Mouse (Mus musculus) forebrain, embryonic 10.5 days (tissue): ENCODE measurements around the gene Stil. TPM values are rescaled to one million over a fixed set of nuclear protein-coding genes. Genes with fewer than 3 reads are reported as not detected.

Experiments used
- DNase-seq: peaks from one replicate; pipeline ENCODE4 v3.0.0-alpha.2; 2017; ENCODE audit warnings: low spot score; ENCODE audit errors: extremely low spot score
- H3K27ac ChIP-seq: fragments of 300-500 bp; sonication (generic); 2 replicates; pipeline ENCODE4 v1.5.1; 2016; ENCODE audit warnings: mild to moderate bottlenecking
- H3K27me3 ChIP-seq: fragments of 300-500 bp; sonication (generic); 2 replicates; pipeline ENCODE4 v1.6.1; 2016; ENCODE audit warnings: mild to moderate bottlenecking; ENCODE audit not compliant: poor library complexity, severe bottlenecking
- H3K36me3 ChIP-seq: fragments of 300-500 bp; sonication (generic); replicated peaks from 2 replicates; pipeline ENCODE4 v1.6.1; 2016; ENCODE audit warnings: mild to moderate bottlenecking, moderate library complexity
- H3K4me1 ChIP-seq: fragments of 300-500 bp; sonication (generic); 2 replicates; pipeline ENCODE4 v1.6.1; 2016
- H3K4me3 ChIP-seq: fragments of 300-500 bp; sonication (generic); 2 replicates; pipeline ENCODE4 v1.5.1; 2016; ENCODE audit warnings: mild to moderate bottlenecking, moderate library complexity
- H3K9me3 ChIP-seq: fragments of 300-500 bp; sonication (generic); 2 replicates; pipeline ENCODE4 v1.6.1; 2016; ENCODE audit warnings: mild to moderate bottlenecking, moderate library complexity
- WGBS: fragments of 180-500 bp; shearing (Covaris S2); methylation state at CpG from one replicate; pipeline ENCODE4 v1.1.7; 2016; 5-methylcytosine and 5-hydroxymethylcytosine counted together
- polyA plus RNA-seq: library from polyadenylated mRNA; unstranded; fragments of >200 nt; fragmentation: Nextera tagmentation; extraction: Ambion mirVana; gene quantifications from 2 replicates; pipeline ENCODE4 v1.2.1, GENCODE M21; 2016

Gene Stil
- polyA plus RNA-seq, 1 experiment from 2014 or later = 24.3 TPM

DNA sequence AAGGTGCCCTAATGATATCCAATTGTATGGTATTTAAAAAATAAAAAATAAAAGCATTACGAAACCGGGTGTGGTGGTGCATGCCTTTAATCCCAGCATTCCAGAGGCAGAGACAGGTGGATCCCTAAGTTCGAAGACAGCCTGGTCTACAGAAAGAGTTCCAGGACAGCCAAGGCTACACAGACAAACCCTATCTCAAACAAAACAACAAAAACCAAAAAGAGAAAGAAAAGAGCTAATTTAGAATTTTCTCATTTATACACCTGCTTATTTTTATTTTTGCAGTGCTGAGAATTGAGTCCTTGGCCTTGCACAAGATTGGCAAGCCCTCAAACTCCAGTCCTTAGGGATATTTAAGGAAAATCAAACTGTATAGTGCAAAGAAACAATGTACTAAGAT is 55.7 kb downstream of the Stil start:
- H3K4me1 ChIP-seq = peaks cover 35% of the 10 kb centered on the region
- H3K27me3 ChIP-seq = peaks cover 100% of the 10 kb centered on the region
- DNase-seq = no peak
- no peaks in the 10 kb centered on the region for H3K9me3 ChIP-seq
- H3K4me3 ChIP-seq = no peak overlapping the region
- no peaks in the 10 kb centered on the region for H3K36me3 ChIP-seq
- H3K27ac ChIP-seq = peak overlapping the region; percentile 82; the same call in 1 of the 2 replicates
- WGBS = 19% methylated on average over 3 of the region's 3 CpGs

DNA sequence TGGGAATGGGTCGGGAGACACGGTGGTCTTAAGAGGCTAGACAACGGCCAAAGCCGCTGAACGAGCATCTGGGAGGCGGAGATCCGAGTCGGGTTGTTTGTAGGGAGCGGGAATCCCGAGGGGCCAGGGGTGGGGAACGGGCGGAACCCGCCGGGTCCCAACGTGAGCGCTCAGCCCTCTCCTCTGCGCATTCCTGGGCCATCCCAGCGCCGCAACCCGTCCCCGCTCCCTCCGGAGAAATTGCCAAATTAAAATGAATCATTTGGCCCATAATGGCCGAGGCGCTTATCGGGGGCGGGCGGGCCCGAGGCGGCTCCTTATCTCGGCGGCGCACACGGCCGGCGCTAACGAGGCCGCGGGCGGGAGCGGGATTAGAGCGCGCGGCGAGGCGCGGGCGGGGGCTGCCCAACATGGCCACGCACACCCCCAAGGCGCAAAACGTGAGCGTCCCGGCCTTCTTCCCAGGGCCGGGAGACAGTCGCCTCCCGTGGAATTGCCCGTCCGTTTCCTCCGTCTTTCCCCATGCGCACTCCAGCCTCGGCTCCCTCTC is 56.5 kb downstream of the Stil start, which contains the start of gene Tal1:
TSS of gene Tal1 (plus strand) at position 56 of the 550 bp plus-strand sequence.
- peaks cover 100% of the 10 kb centered on the region for H3K27me3 ChIP-seq
- no peaks in the 10 kb centered on the region for H3K9me3 ChIP-seq
- DNase-seq = peak; percentile 71
- H3K4me1 ChIP-seq = peaks cover 35% of the 10 kb centered on the region
- under 1% methylated on average over 59 of the region's 60 CpGs for WGBS
- H3K27ac ChIP-seq = peak within 1 kb of the TSS; percentile 82
- H3K36me3 ChIP-seq = no peaks in the 10 kb centered on the region
- H3K4me3 ChIP-seq = peak within 1 kb of the TSS; percentile 44

DNA sequence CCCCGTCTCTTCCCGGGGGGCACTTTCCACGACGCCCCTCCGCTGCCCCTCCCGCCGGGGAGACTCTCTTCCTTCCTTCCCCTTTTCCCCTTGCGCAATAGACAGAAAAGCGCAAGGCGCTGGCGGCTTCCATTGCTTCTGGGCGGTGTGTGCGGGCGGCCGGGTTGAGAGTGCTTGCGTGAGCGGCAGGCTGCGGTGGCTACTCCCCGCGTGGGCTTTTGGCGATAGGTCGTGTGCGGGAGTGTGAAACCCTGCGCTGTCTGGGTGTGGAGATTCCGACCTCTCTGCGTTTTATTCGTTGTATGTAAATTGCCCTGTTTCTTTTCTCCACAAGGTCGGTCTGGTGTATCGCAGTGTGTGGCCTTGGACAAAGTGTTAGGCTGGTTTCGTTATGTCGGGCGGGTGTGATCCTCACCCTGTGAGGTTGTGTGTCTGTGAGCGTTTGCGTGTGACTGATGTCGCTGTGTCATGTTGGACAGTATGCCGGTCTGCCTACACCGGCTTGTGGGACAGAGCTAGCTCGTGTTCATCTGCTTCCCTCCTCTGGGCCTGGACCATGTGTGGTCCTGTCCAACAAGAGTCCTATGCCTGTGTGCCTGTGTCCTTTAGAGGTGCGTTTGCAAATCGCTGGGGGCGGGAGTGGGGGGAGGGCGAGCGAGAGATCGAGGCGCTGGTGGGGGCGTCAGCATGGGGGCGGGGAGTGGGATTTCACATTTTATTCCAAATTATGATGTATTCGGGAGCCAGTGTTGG is 57.1 kb downstream of the Stil start:
- DNase-seq = peak; percentile 69
- Histone ChIP-seq H3K36me3 (no peaks in the 10 kb centered on the region), H3K4me1 (peaks cover 34% of the 10 kb centered on the region), H3K27ac (peak overlapping the region; percentile 82), H3K9me3 (no peaks in the 10 kb centered on the region), H3K4me3 (peak overlapping the region; percentile 44), H3K27me3 (peaks cover 100% of the 10 kb centered on the region)
- WGBS = under 1% methylated on average over 48 of the region's 48 CpGs

DNA sequence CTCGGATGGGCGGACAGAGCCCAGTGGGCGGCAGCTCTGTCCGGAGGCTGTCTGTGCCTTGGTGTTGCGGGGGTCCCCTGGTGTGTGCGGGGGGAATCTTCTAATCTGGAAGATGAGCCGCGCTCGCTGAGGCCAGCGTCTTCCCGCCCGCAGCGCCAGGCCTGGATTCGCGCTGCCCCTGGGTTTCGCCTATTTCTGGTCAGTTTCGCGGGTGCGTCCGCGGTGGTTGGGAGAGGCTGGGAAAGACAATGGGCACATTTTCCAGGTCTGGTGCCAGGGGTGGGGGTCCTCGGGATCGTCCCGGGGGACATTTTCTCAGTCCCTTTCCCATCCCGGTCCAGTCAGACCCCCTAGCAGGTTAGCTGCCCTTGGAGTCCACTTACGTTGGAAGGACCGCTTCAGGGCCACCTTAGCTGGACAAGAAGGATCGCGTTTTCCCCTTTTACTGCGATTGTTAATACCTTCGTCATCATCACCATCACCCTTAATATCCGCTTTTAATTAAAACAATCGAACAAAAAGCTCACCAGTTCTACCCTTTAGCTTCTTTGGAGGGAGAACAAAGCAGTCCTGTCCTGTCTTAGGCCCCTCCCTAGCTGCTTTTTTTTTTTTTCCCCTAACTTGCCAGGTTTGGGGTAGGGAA is 57.8 kb downstream of the Stil start:
- Histone ChIP-seq H3K27ac (peak overlapping the region; percentile 82), H3K9me3 (no peaks in the 10 kb centered on the region), H3K4me1 (peaks cover 33% of the 10 kb centered on the region), H3K36me3 (no peaks in the 10 kb centered on the region), H3K27me3 (peaks cover 100% of the 10 kb centered on the region), H3K4me3 (peak overlapping the region; percentile 44)
- under 1% methylated on average over 33 of the region's 33 CpGs for WGBS
- DNase-seq = peak; percentile 59

DNA sequence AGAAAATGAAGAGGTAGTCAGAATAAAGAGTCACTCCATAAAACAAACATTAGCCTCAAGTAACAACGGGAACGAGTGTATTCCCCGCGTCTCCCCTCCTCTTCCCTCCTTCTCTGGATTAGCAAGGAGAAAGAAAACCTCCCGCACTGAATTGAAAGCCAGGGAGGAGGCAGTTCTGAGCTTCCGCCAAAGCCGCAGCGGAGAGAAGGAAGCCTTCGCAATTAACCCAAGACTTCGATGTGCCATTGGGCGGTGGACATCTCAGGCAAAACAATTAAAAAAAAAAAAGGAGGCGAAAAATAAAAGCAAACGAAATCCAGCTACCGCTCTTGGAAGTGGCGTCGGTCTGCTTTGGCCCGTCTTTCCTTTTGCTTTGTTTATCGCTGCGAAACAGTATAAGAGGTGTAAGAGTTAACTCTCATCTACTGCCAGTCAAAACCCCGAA is 58.4 kb downstream of the Stil start:
- H3K27ac ChIP-seq = peak overlapping the region; percentile 82
- H3K27me3 ChIP-seq = peaks cover 100% of the 10 kb centered on the region
- peak; percentile 35 for DNase-seq
- peaks cover 36% of the 10 kb centered on the region for H3K4me1 ChIP-seq
- under 1% methylated on average over 20 of the region's 20 CpGs for WGBS
- H3K4me3 ChIP-seq = peak overlapping the region; percentile 44
- H3K36me3 ChIP-seq = no peaks in the 10 kb centered on the region
- H3K9me3 ChIP-seq = no peaks in the 10 kb centered on the region

DNA sequence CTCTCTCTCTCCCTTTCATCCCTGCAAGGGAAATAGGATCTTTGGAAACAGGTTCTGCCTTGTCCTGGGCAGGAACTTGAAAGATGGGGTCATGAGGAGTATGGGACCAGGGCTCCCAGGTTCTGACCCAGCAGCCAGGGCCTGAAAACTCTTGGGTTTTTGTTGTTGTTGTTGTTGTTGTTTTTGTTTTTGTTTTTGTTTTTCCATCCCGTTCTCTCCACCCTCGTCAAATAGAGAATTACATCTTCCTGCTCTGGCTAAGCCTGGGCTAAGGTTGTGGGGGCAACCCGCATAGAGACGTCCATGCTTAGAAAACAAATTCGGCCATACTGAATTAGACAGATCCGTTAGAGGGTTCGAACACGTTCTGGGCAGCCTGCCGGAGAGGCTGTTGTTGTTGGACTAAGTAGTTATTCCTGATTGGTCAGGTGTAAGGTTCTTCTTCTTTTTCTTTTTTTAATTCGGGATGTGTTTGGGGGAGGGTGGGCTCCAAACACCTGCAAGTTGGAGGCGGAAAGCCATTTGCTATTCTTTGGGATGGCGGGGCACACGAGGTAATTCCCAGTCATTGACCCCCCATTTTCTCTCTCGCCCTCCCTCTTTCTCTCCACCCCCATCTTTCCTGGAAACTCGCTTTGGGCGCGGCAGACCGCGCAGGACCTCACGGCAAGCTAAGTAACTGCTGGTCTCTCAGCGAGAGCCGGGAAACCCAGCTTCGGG is 59.1 kb downstream of the Stil start:
- no peaks in the 10 kb centered on the region for H3K36me3 ChIP-seq
- H3K4me1 ChIP-seq = peaks cover 43% of the 10 kb centered on the region
- peak; percentile 38 for DNase-seq
- H3K27me3 ChIP-seq = peaks cover 100% of the 10 kb centered on the region
- H3K27ac ChIP-seq = peak overlapping the region; percentile 82
- H3K9me3 ChIP-seq = no peaks in the 10 kb centered on the region
- under 1% methylated on average over 23 of the region's 23 CpGs for WGBS
- peak overlapping the region; percentile 44 for H3K4me3 ChIP-seq

DNA sequence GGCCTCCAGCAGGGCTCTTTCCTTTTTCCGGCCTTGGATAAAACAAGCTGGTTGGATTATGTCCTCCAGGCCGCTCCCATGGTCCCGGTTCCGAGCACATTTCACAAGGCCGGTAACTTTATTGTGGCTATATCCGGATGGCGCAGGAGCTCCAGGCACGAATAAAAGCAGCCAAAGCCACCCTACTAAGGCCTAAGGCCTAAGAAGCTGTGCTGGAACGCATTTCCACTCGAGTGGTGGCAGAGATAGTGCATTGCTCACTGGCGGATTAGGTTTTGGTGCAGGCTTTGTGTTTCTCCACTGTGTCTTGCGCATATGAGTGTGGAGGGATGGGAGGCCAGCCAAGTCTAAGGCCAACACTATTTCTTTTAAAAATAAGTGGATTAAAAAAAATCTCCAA is 59.9 kb downstream of the Stil start:
- Histone ChIP-seq H3K9me3 (no peaks in the 10 kb centered on the region), H3K27ac (peak overlapping the region; percentile 82; the same call in 1 of the 2 replicates), H3K36me3 (no peaks in the 10 kb centered on the region), H3K4me3 (peak overlapping the region; percentile 44; the same call in 1 of the 2 replicates), H3K27me3 (peaks cover 100% of the 10 kb centered on the region), H3K4me1 (peaks cover 44% of the 10 kb centered on the region)
- WGBS = under 1% methylated on average over 12 of the region's 12 CpGs
- DNase-seq = peak; percentile 40

DNA sequence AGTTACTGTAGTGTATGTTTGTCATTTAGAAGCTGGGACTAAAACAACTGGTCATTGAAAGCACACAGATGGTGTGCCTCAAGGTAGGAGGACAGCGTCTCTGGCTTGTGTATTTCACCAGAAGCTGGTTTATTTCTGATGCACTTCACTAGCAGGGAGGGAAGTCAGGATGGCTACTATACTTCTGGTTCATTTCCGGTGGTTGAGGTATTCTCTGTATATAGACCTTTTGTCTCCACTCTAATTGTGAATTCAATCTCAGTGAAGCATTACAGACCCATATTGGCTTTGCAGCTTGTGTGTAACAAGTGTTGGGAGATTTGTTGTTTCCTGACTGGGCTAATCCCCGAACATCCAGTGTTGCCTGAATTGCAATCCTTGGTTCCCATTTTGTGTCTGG is 60.8 kb downstream of the Stil start:
- DNase-seq = no peak
- H3K27ac ChIP-seq = 0 out of 2 replicates have a peak overlapping the region, but pooled peaks have one; percentile 82
- 12% methylated on average over 3 of the region's 3 CpGs for WGBS

DNA sequence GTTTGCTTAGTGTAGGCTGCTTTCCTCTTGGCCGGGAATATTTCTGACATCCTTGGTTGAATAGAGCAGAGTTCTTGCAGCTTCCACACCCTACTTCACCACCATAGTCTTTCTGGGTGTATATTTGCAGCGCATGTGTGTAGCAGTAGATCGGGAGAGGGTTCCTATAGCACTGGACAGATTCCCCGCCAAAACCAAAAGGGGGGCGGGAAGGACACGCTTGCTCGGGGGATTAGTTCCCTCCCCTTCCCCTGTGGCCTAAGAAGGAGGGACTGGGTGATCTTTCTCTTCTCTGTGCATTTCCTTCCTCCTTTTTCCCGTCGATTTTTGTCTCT is 62.5 kb downstream of the Stil start:
- Histone ChIP-seq H3K4me1 (peaks cover 29% of the 10 kb centered on the region), H3K27ac (peak overlapping the region; percentile 70; the same call in 1 of the 2 replicates), H3K4me3 (peak overlapping the region; percentile 62), H3K36me3 (no peaks in the 10 kb centered on the region), H3K27me3 (peaks cover 100% of the 10 kb centered on the region), H3K9me3 (no peaks in the 10 kb centered on the region)
- WGBS = 1% methylated on average over 9 of the region's 9 CpGs
- peak; percentile 35 for DNase-seq

More for the DNA sequence above, 60.8 kb downstream of the Stil start:
- peak overlapping the region; percentile 44 for H3K4me3 ChIP-seq
- peaks cover 100% of the 10 kb centered on the region for H3K27me3 ChIP-seq
- peaks cover 44% of the 10 kb centered on the region for H3K4me1 ChIP-seq
- H3K9me3 ChIP-seq = no peaks in the 10 kb centered on the region
- H3K36me3 ChIP-seq = no peaks in the 10 kb centered on the region

DNA sequence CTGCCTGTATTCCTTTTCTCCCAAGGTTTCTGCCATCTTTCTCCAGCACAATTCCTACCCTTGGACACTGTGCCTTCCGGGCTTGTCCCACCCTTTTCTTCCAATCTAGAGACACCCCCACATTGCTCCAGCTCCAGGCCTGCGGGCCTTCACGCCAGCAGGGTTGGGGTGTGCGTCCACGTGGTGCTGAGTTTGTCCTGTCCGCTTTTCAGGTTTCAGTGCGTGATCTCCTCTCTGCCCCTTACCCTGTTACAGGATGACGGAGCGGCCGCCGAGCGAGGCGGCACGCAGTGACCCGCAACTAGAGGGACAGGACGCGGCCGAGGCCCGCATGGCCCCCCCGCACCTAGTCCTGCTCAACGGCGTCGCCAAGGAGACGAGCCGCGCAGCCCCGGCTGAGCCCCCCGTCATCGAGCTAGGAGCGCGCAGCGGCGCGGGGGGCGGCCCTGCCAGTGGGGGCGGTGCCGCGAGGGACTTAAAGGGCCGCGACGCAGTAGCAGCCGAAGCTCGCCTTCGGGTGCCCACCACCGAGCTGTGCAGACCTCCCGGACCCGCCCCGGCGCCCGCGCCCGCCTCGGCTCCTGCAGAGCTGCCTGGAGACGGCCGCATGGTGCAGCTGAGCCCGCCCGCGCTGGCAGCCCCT is 63.0 kb downstream of the Stil start:
- Histone ChIP-seq H3K27me3 (peaks cover 100% of the 10 kb centered on the region), H3K4me3 (peak overlapping the region; percentile 62), H3K36me3 (no peaks in the 10 kb centered on the region), H3K9me3 (no peaks in the 10 kb centered on the region), H3K27ac (peak overlapping the region; percentile 70), H3K4me1 (peaks cover 27% of the 10 kb centered on the region)
- peak; percentile 58 for DNase-seq
- WGBS = under 1% methylated on average over 58 of the region's 58 CpGs

DNA sequence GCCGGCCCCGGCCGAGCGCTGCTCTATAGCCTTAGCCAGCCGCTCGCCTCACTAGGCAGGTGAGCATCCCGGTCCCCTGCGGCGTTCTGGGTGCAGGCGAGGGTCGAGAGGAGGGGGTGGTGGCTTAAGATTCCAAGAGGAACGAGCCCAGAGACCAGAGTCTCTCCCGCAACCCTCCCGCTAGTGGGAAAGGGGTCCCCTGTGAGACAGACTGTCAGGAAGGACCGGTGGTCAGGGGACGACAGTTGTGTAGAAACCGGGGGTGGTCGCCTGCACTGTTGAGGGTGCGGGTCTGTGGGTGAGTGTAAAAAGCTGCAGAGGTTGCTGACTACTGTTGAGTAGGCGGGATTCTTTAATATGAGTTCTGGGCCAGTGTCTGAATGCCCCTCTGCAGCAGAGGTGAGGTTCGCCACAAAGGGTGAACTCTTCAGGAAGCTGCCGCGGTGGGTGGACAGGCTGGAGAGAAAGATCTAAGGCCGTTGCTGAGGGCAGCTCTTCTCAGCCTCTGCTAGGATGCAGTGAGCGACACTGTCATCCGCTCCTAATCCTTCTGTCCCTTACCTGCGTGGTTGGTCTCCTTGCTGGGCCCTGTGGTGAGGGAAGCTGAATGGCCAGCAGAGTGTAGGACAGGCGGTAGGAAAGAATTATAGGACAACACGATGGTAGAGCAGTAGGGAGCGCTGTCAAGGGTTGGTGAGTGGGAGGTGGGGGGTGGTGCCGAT is 63.7 kb downstream of the Stil start:
- under 1% methylated on average over 31 of the region's 31 CpGs for WGBS
- H3K27ac ChIP-seq = peak overlapping the region; percentile 70

More for the DNA sequence above, 63.7 kb downstream of the Stil start:
- DNase-seq = no peak
- no peaks in the 10 kb centered on the region for H3K9me3 ChIP-seq
- peaks cover 100% of the 10 kb centered on the region for H3K27me3 ChIP-seq
- peak overlapping the region; percentile 62 for H3K4me3 ChIP-seq
- H3K36me3 ChIP-seq = no peaks in the 10 kb centered on the region
- peaks cover 27% of the 10 kb centered on the region for H3K4me1 ChIP-seq
